Mouse (Mus musculus) CH12.LX (cell line): ENCODE data around the gene Mlxip. TPM values are rescaled to one million over a fixed set of nuclear protein-coding genes. Genes with fewer than 3 reads are reported as not detected.

ENCODE experiments used
- DNase-seq: peaks from one replicate; pipeline ENCODE4 v3.0.0-alpha.2; 2013; ENCODE audit errors: extremely low read depth
- H3K27ac ChIP-seq: 2 replicates; pipeline ENCODE4 v1.5.1; 2012; ENCODE audit warnings: low read depth, mild to moderate bottlenecking, control low read depth, moderate library complexity; ENCODE audit not compliant: insufficient read depth
- H3K27me3 ChIP-seq: replicated peaks from 2 replicates; pipeline ENCODE3; 2012; ENCODE audit warnings: inconsistent platforms
- H3K36me3 ChIP-seq, 2 experiments: replicated peaks in 1 of 2; 2 replicates each; pipeline versions ENCODE3 to v1.6.1; 2012; ENCODE audit warnings: inconsistent platforms in 1 of 2, low read length in 1 of 2, mild to moderate bottlenecking in 1 of 2, mixed read lengths in 1 of 2, moderate library complexity in 1 of 2; ENCODE audit not compliant: control insufficient read depth in 1 of 2, insufficient read depth in 1 of 2
- H3K4me1 ChIP-seq, 2 experiments: 2 replicates each; pipeline ENCODE4 v1.6.1; 2012; ENCODE audit warnings: inconsistent platforms in 1 of 2, moderate library complexity in 1 of 2; ENCODE audit not compliant: insufficient read depth in 2 of 2, control insufficient read depth in 1 of 2
- H3K4me2 ChIP-seq: 2 replicates; pipeline ENCODE4 v1.6.1; 2012; ENCODE audit warnings: low read depth, mild to moderate bottlenecking, control low read depth; ENCODE audit not compliant: poor library complexity, insufficient read depth, severe bottlenecking
- H3K4me3 ChIP-seq, 3 experiments: fragments of 150-350 bp in 1 of 3; sonication (generic) in 1 of 3; replicated peaks in 1 of 3; 2 replicates each; pipeline versions ENCODE3 to v1.5.1; 2011 to 2012; ENCODE audit warnings: low read depth in 2 of 3, low read length in 2 of 3, mild to moderate bottlenecking in 2 of 3, moderate library complexity in 2 of 3, control low read depth in 1 of 3, improper control_type of control experiment in 1 of 3, inconsistent platforms in 1 of 3, mixed read lengths in 1 of 3; ENCODE audit not compliant: poor library complexity in 1 of 3
- H3K79me2 ChIP-seq: replicated peaks from 2 replicates; pipeline ENCODE4 v1.6.1; 2012; ENCODE audit warnings: mild to moderate bottlenecking, moderate library complexity; ENCODE audit not compliant: control insufficient read depth, poor library complexity, insufficient read depth, severe bottlenecking; ENCODE audit errors: extremely low read depth
- H3K9ac ChIP-seq: 2 replicates; pipeline ENCODE4 v1.6.1; 2012; ENCODE audit warnings: low read depth, mild to moderate bottlenecking, control low read depth, moderate library complexity; ENCODE audit not compliant: insufficient read depth
- H3K9me3 ChIP-seq: replicated peaks from 2 replicates; pipeline ENCODE3; 2012; ENCODE audit warnings: low read length, inconsistent platforms, mixed read lengths
- CHD1 ChIP-seq: IDR thresholded peaks from 2 replicates; pipeline ENCODE4 v1.6.1; 2012; ENCODE audit warnings: low read depth, low read length, improper control_type of control experiment, inconsistent platforms
- E2F4 ChIP-seq: IDR thresholded peaks from 2 replicates; pipeline ENCODE4 v1.6.1; 2011; ENCODE audit warnings: low read depth, low read length, improper control_type of control experiment; ENCODE audit not compliant: insufficient replicate concordance
- ELF1 ChIP-seq: IDR thresholded peaks from 2 replicates; pipeline ENCODE4 v1.6.1; 2014; ENCODE audit warnings: low read depth, mild to moderate bottlenecking, inconsistent platforms, low read length, improper control_type of control experiment
- IRF4 ChIP-seq: IDR thresholded peaks from 2 replicates; pipeline ENCODE4 v1.6.1; 2014; ENCODE audit warnings: low read depth, mild to moderate bottlenecking, inconsistent platforms, low read length, improper control_type of control experiment
- JUN ChIP-seq: IDR thresholded peaks from 2 replicates; pipeline ENCODE4 v1.6.1; 2011; ENCODE audit warnings: low read depth, mild to moderate bottlenecking, low read length, improper control_type of control experiment, moderate library complexity; ENCODE audit not compliant: insufficient read depth
- JUND ChIP-seq: conservative IDR thresholded peaks from 2 replicates; pipeline ENCODE4 v1.6.1; 2011; ENCODE audit warnings: low read depth, low read length, improper control_type of control experiment
- KAT2A ChIP-seq: IDR thresholded peaks from 2 replicates; pipeline ENCODE4 v1.6.1; 2012; ENCODE audit warnings: low read length, improper control_type of control experiment, inconsistent platforms; ENCODE audit not compliant: insufficient replicate concordance
- MAZ ChIP-seq: IDR thresholded peaks from 2 replicates; pipeline ENCODE4 v1.6.1; 2012; ENCODE audit warnings: low read depth, mild to moderate bottlenecking, inconsistent platforms, low read length, improper control_type of control experiment, moderate library complexity
- MXI1 ChIP-seq: IDR thresholded peaks from 2 replicates; pipeline ENCODE4 v1.6.1; 2011; ENCODE audit warnings: mild to moderate bottlenecking, low read depth, low read length, improper control_type of control experiment
- MYC ChIP-seq: IDR thresholded peaks from 2 replicates; pipeline ENCODE4 v1.6.1; 2011; ENCODE audit warnings: low read depth, mild to moderate bottlenecking, improper control_type of control experiment, low read length
- NELFE ChIP-seq: IDR thresholded peaks from 2 replicates; pipeline ENCODE4 v1.6.1; 2011; ENCODE audit warnings: low read depth, low read length, improper control_type of control experiment
- NRF1 ChIP-seq: IDR thresholded peaks from 2 replicates; pipeline ENCODE4 v1.6.1; 2014; ENCODE audit warnings: low read depth, mild to moderate bottlenecking, inconsistent platforms, low read length, improper control_type of control experiment, moderate library complexity
- PAX5 ChIP-seq: IDR thresholded peaks from 2 replicates; pipeline ENCODE4 v1.6.1; 2012; ENCODE audit warnings: low read length, inconsistent platforms, mixed read lengths
- POLR2A ChIP-seq: IDR thresholded peaks from 2 replicates; pipeline ENCODE4 v1.6.1; 2011; ENCODE audit warnings: low read depth, mild to moderate bottlenecking, improper control_type of control experiment, low read length
- RAD21 ChIP-seq: IDR thresholded peaks from 2 replicates; pipeline ENCODE4 v1.6.1; 2011; ENCODE audit warnings: low read depth, mild to moderate bottlenecking, low read length, improper control_type of control experiment, moderate library complexity
- SIN3A ChIP-seq: IDR thresholded peaks from 2 replicates; pipeline ENCODE4 v1.6.1; 2012; ENCODE audit warnings: low read length, improper control_type of control experiment, inconsistent platforms
- TBP ChIP-seq: conservative IDR thresholded peaks from 2 replicates; pipeline ENCODE4 v1.6.1; 2011; ENCODE audit warnings: low read depth, low read length, improper control_type of control experiment
- TCF12 ChIP-seq: IDR thresholded peaks from 2 replicates; pipeline ENCODE4 v1.6.1; 2014; ENCODE audit warnings: low read depth, mild to moderate bottlenecking, inconsistent platforms, low read length, improper control_type of control experiment
- USF1 ChIP-seq: IDR thresholded peaks from 2 replicates; pipeline ENCODE4 v1.6.1; 2014; ENCODE audit warnings: low read depth, mild to moderate bottlenecking, inconsistent platforms, low read length, improper control_type of control experiment
- ZKSCAN1 ChIP-seq: IDR thresholded peaks from 2 replicates; pipeline ENCODE4 v1.6.1; 2012; ENCODE audit warnings: low read depth, inconsistent platforms, low read length, improper control_type of control experiment, borderline replicate concordance
- dilution Hi-C: fragments of 300-500 bp; cut with MboI; formaldehyde crosslinking; loops from 2 replicates; pipeline ENCODE4 v1.14.3; 2020; ENCODE audit warnings: low sequenced_read_pairs; ENCODE audit not compliant: extremely low pct_unique_long_range_greater_than_20kb, extremely low pct_ligation_motif_present
- in situ Hi-C: fragments of 300-500 bp; cut with MboI; formaldehyde crosslinking; loops from 3 replicates; pipeline ENCODE4 v1.14.3; 2019; ENCODE audit warnings: low sequenced_read_pairs, low pct_ligation_motif_present, low pct_unique_long_range_greater_than_20kb, mixed read lengths
- polyA plus RNA-seq: library from polyadenylated mRNA; unstranded; fragments of >175 nt; gene quantifications from 2 replicates; pipeline ENCODE4 v1.2.1, GENCODE M21; 2012; ENCODE audit warnings: low read depth; ENCODE audit not compliant: insufficient read length
- total RNA-seq, 2 experiments: library from RNA; depleted of rRNA; stranded (reverse); fragments of 300-350 nt in 1 of 2; fragments of >200 nt in 1 of 2; gene quantifications; 2 replicates each; pipeline ENCODE4 v1.2.3; 2012 to 2014

Gene Mlxip
- total and polyA plus RNA-seq, 3 experiments, result 4.3 to 17.9 (median 7.4) TPM

GRCm38 (mm10) chr5:123388452-123388851 is 6.1 kb upstream of the Mlxip start:
- Histone ChIP-seq H3K4me2 (no peak overlapping the region), H3K79me2 (no peaks in the 10 kb centered on the region), H3K27me3 (peaks cover 3% of the 10 kb centered on the region), H3K9me3 (peaks cover 14% of the 10 kb centered on the region), H3K4me3 (no peak overlapping the region), H3K9ac (no peak overlapping the region), H3K36me3 (no peaks in the 10 kb centered on the region), H3K4me1 (peaks cover 0 to 21% of the 10 kb centered on the region in 2 experiments; a peak in 2 of 4 replicates), H3K27ac (no peak overlapping the region)
- TF ChIP-seq NELFE, result no peak
- no peak for TF ChIP-seq RAD21
- TF ChIP-seq CHD1, result no peak
- TF ChIP-seq IRF4, result no peak
- no peak for TF ChIP-seq USF1
- TF ChIP-seq NRF1, result no peak
- TF ChIP-seq MYC, result no peak
- TF ChIP-seq E2F4, result no peak
- TF ChIP-seq TCF12, result no peak
- in situ Hi-C loops, result loop anchor here (10.0 kb wide), 1 partner anchor 106 kb away; no protein-coding TSS in a partner anchor
- dilution Hi-C loops, result no loop called here
- no peak for DNase-seq

GRCm38 (mm10) chr5:123390536-123391441 is 3.8 kb upstream of the Mlxip start:
- Histone ChIP-seq H3K4me2 (no peak overlapping the region), H3K79me2 (peaks cover 10% of the 10 kb centered on the region), H3K36me3 (no peaks in the 10 kb centered on the region), H3K27ac (no peak overlapping the region), H3K27me3 (no peaks in the 10 kb centered on the region), H3K9me3 (peaks cover 6% of the 10 kb centered on the region), H3K4me1 (peaks cover 0 to 27% of the 10 kb centered on the region in 2 experiments; a peak in 2 of 4 replicates), H3K4me3 (no peak overlapping the region), H3K9ac (no peak overlapping the region)
- dilution Hi-C loops (no loop called here), in situ Hi-C loops (no loop called here)
- no peak for DNase-seq
- no peak for TF ChIP-seq PAX5
- no peak for TF ChIP-seq JUN
- no peak for TF ChIP-seq CHD1
- TF ChIP-seq NELFE, result no peak
- no peak for TF ChIP-seq ELF1
- TF ChIP-seq JUND, result no peak
- no peak for TF ChIP-seq SIN3A
- no peak for TF ChIP-seq POLR2A
- no peak for TF ChIP-seq MXI1
- TF ChIP-seq NRF1, result no peak
- TF ChIP-seq TBP, result no peak
- no peak for TF ChIP-seq ZKSCAN1
- TF ChIP-seq KAT2A, result no peak
- TF ChIP-seq MAZ, result no peak
